Mouse (Mus musculus) E14TG2a.4 (cell line): ENCODE measurements around the gene Gata2.

ENCODE experiments used
- CTCF ChIP-seq: conservative IDR thresholded peaks from 2 replicates; pipeline ENCODE4 v1.5.1; 2014; ENCODE audit warnings: low read length
- POU5F1 ChIP-seq: IDR thresholded peaks from 2 replicates; pipeline ENCODE4 v1.6.1; 2014; ENCODE audit warnings: low read length, borderline replicate concordance

- TF ChIP-seq CTCF (no peak), POU5F1 (no peak)
These were observed 22.1 kb downstream of the Gata2 start for GRCm38 (mm10) chr6:88215797-88216196.
